Mouse (Mus musculus): ENCODE data around the gene Crybb1. TPM values are rescaled to one million over a fixed set of nuclear protein-coding genes. Genes with fewer than 3 reads are reported as not detected.

Crybb1 gene
- polyA plus RNA-seq, 1 experiment from 2014 or later = 1.9 TPM

GRCm38 (mm10) chr5:112254282-112254806 is 1.3 kb upstream of the Crybb1 start:
- ATAC-seq (ENCODE audit: low FRiP score, low read depth) = no peak
- Histone ChIP-seq H3K4me2 (replicated peaks) (no peak overlapping the region), H3K9me3 (no peaks in the 10 kb centered on the region), H3K27ac (replicated peaks) (no peak overlapping the region), H3K4me1 (peaks cover 12% of the 10 kb centered on the region), H3K36me3 (no peaks in the 10 kb centered on the region), H3K27me3 (peaks cover 7% of the 10 kb centered on the region; the same call in 1 of the 2 replicates), H3K4me3 (no peak overlapping the region), H3K9ac (replicated peaks) (no peak overlapping the region)
- WGBS = 86% methylated on average over 7 of the region's 7 CpGs

GRCm38 (mm10) chr5:112256457-112256856 is 842 bp downstream of the Crybb1 start:
- Histone ChIP-seq H3K27ac (replicated peaks) (no peak overlapping the region), H3K36me3 (no peaks in the 10 kb centered on the region), H3K4me1 (peaks cover 12% of the 10 kb centered on the region), H3K4me3 (no peak overlapping the region), H3K4me2 (replicated peaks) (no peak overlapping the region), H3K9me3 (no peaks in the 10 kb centered on the region), H3K27me3 (peaks cover 9% of the 10 kb centered on the region), H3K9ac (replicated peaks) (no peak overlapping the region)
- ATAC-seq (ENCODE audit: low FRiP score, low read depth) = no peak
- 82% methylated on average over 9 of the region's 9 CpGs for WGBS

GRCm38 (mm10) chr5:112257896-112258295 is 2.3 kb downstream of the Crybb1 start:
- WGBS = 87% methylated on average over 3 of the region's 3 CpGs
- H3K4me2 ChIP-seq (replicated peaks) = no peak overlapping the region
- H3K36me3 ChIP-seq = no peaks in the 10 kb centered on the region
- H3K9me3 ChIP-seq = no peaks in the 10 kb centered on the region
- H3K9ac ChIP-seq (replicated peaks) = no peak overlapping the region
- ATAC-seq (ENCODE audit: low FRiP score, low read depth) = no peak
- H3K27ac ChIP-seq (replicated peaks) = no peak overlapping the region
- H3K4me1 ChIP-seq = peaks cover 10% of the 10 kb centered on the region
- H3K27me3 ChIP-seq = peaks cover 6% of the 10 kb centered on the region
- no peak overlapping the region for H3K4me3 ChIP-seq

- Histone ChIP-seq H3K36me3 (no peaks in the 10 kb centered on the region), H3K4me3 (no peak overlapping the region), H3K27ac (replicated peaks) (no peak overlapping the region), H3K4me1 (no peaks in the 10 kb centered on the region), H3K4me2 (replicated peaks) (no peak overlapping the region), H3K27me3 (peaks cover 6% of the 10 kb centered on the region), H3K9me3 (no peaks in the 10 kb centered on the region), H3K9ac (replicated peaks) (no peak overlapping the region)
- no peak for ATAC-seq (ENCODE audit: low FRiP score, low read depth)
- WGBS = 90% methylated on average over 16 of the region's 16 CpGs
These were observed 4.4 kb downstream of the Crybb1 start for GRCm38 (mm10) chr5:112259862-112260650.

- no peaks in the 10 kb centered on the region for H3K36me3 ChIP-seq
- no peak overlapping the region for H3K4me3 ChIP-seq
- ATAC-seq (ENCODE audit: low FRiP score, low read depth) = no peak
- peaks cover 4% of the 10 kb centered on the region; the same call in 1 of the 2 replicates for H3K4me1 ChIP-seq
- no peak overlapping the region for H3K9ac ChIP-seq (replicated peaks)
- peaks cover 6% of the 10 kb centered on the region for H3K27me3 ChIP-seq
- no peaks in the 10 kb centered on the region for H3K9me3 ChIP-seq
- H3K4me2 ChIP-seq (replicated peaks) = no peak overlapping the region
- no peak overlapping the region for H3K27ac ChIP-seq (replicated peaks)
- WGBS = 87% methylated on average over 3 of the region's 3 CpGs
These were observed 5.2 kb downstream of the Crybb1 start for GRCm38 (mm10) chr5:112260818-112261217.

GRCm38 (mm10) chr5:112264099-112264498 is 8.5 kb downstream of the Crybb1 start:
- no peak overlapping the region for H3K4me2 ChIP-seq (replicated peaks)
- no peak for ATAC-seq (ENCODE audit: low FRiP score, low read depth)
- H3K9me3 ChIP-seq = no peaks in the 10 kb centered on the region
- H3K27ac ChIP-seq (replicated peaks) = no peak overlapping the region
- H3K9ac ChIP-seq (replicated peaks) = no peak overlapping the region
- H3K27me3 ChIP-seq = peaks cover 23% of the 10 kb centered on the region
- H3K4me3 ChIP-seq = no peak overlapping the region
- H3K36me3 ChIP-seq = no peaks in the 10 kb centered on the region
- 85% methylated on average over 7 of the region's 7 CpGs for WGBS
- peaks cover 6% of the 10 kb centered on the region; the same call in 1 of the 2 replicates for H3K4me1 ChIP-seq

- no peak for ATAC-seq (ENCODE audit: low FRiP score, low read depth)
- Histone ChIP-seq H3K9me3 (no peaks in the 10 kb centered on the region), H3K36me3 (no peaks in the 10 kb centered on the region), H3K9ac (replicated peaks) (no peak overlapping the region), H3K27ac (replicated peaks) (no peak overlapping the region), H3K27me3 (peaks cover 30% of the 10 kb centered on the region), H3K4me3 (no peak overlapping the region), H3K4me2 (replicated peaks) (no peak overlapping the region), H3K4me1 (peaks cover 8% of the 10 kb centered on the region)
- 88% methylated on average over 5 of the region's 5 CpGs for WGBS
These were observed 9.5 kb downstream of the Crybb1 start for GRCm38 (mm10) chr5:112265110-112265509.

GRCm38 (mm10) chr5:112265515-112265914 is 9.9 kb downstream of the Crybb1 start:
- ATAC-seq (ENCODE audit: low FRiP score, low read depth) = 0 out of 2 replicates have a peak, but pooled peaks have one; percentile 41
- 3% methylated on average over 10 of the region's 10 CpGs for WGBS
- H3K4me1 ChIP-seq = peaks cover 12% of the 10 kb centered on the region
- H3K27me3 ChIP-seq = peaks cover 33% of the 10 kb centered on the region
- H3K4me3 ChIP-seq = no peak overlapping the region
- no peaks in the 10 kb centered on the region for H3K9me3 ChIP-seq
- no peaks in the 10 kb centered on the region for H3K36me3 ChIP-seq
- H3K9ac ChIP-seq (replicated peaks) = no peak overlapping the region
- H3K27ac ChIP-seq (replicated peaks) = no peak overlapping the region
- 0 out of 2 replicates have a peak overlapping the region, but pooled peaks have one; percentile 0 for H3K4me2 ChIP-seq (replicated peaks)

GRCm38 (mm10) chr5:112266011-112266777 is 10.6 kb downstream of the Crybb1 start:
- no peak overlapping the region for H3K9ac ChIP-seq (replicated peaks)
- H3K4me1 ChIP-seq = peaks cover 19% of the 10 kb centered on the region
- no peak overlapping the region for H3K4me3 ChIP-seq
- H3K27me3 ChIP-seq = peaks cover 34% of the 10 kb centered on the region
- H3K36me3 ChIP-seq = no peaks in the 10 kb centered on the region
- H3K9me3 ChIP-seq = no peaks in the 10 kb centered on the region
- H3K27ac ChIP-seq (replicated peaks) = no peak overlapping the region
- H3K4me2 ChIP-seq (replicated peaks) = 0 out of 2 replicates have a peak overlapping the region, but pooled peaks have one; percentile 0
- WGBS = 63% methylated on average over 9 of the region's 9 CpGs
- no peak for ATAC-seq (ENCODE audit: low FRiP score, low read depth)

GRCm38 (mm10) chr5:112270764-112271541 is 15.3 kb downstream of the Crybb1 start:
- Histone ChIP-seq H3K4me2 (replicated peaks) (peak overlapping the region; percentile 28; the same call in 1 of the 2 replicates), H3K27me3 (peaks cover 45% of the 10 kb centered on the region), H3K4me3 (no peak overlapping the region), H3K9ac (replicated peaks) (0 out of 2 replicates have a peak overlapping the region, but pooled peaks have one; percentile 4), H3K9me3 (no peaks in the 10 kb centered on the region), H3K27ac (replicated peaks) (peak overlapping the region; percentile 71), H3K36me3 (no peaks in the 10 kb centered on the region), H3K4me1 (peaks cover 24% of the 10 kb centered on the region)
- ATAC-seq (ENCODE audit: low FRiP score, low read depth) = no peak
- WGBS = 36% methylated on average over 24 of the region's 24 CpGs

GRCm38 (mm10) chr5:112272934-112273333 is 17.3 kb downstream of the Crybb1 start:
- Histone ChIP-seq H3K27me3 (peaks cover 35% of the 10 kb centered on the region), H3K9me3 (no peaks in the 10 kb centered on the region), H3K27ac (replicated peaks) (no peak overlapping the region), H3K4me3 (no peak overlapping the region), H3K4me2 (replicated peaks) (no peak overlapping the region), H3K36me3 (no peaks in the 10 kb centered on the region), H3K4me1 (peaks cover 34% of the 10 kb centered on the region), H3K9ac (replicated peaks) (no peak overlapping the region)
- 76% methylated on average over 2 of the region's 2 CpGs for WGBS
- no peak for ATAC-seq (ENCODE audit: low FRiP score, low read depth)

Measured in midbrain, embryonic 12.5 days (tissue).